Mouse (Mus musculus) limb, embryonic 14.5 days (tissue): Measurements from ENCODE around the gene Phf13. TPM values are rescaled to one million over a fixed set of nuclear protein-coding genes. Genes with fewer than 3 reads are reported as not detected.

Source experiments
- ATAC-seq: fragments of 200-750 bp; cut with Nextera tagmentation; 2 replicates; pipeline ENCODE4 v1.8.0; 2017; ENCODE audit warnings: low read depth, moderate number of reproducible peaks, moderate TSS enrichment; ENCODE audit not compliant: low FRiP score
- DNase-seq: peaks from one replicate; pipeline ENCODE4 v3.0.0-alpha.2; 2015; ENCODE audit warnings: low spot score
- H3K27ac ChIP-seq: fragments of 300-500 bp; sonication (generic); replicated peaks from 2 replicates; pipeline ENCODE4 v1.5.1; 2014; ENCODE audit warnings: low read depth, mild to moderate bottlenecking, low read length, moderate library complexity, mixed read lengths
- H3K27me3 ChIP-seq: fragments of 300-500 bp; sonication (generic); 2 replicates; pipeline ENCODE4 v1.6.1; 2014; ENCODE audit warnings: low read length, mixed read lengths; ENCODE audit not compliant: control insufficient read depth, insufficient read depth
- H3K36me3 ChIP-seq: fragments of 300-500 bp; sonication (generic); 2 replicates; pipeline ENCODE4 v1.6.1; 2014; ENCODE audit warnings: mild to moderate bottlenecking, low read length, moderate library complexity, mixed read lengths; ENCODE audit not compliant: control insufficient read depth, insufficient read depth
- H3K4me1 ChIP-seq: fragments of 300-500 bp; sonication (generic); 2 replicates; pipeline ENCODE4 v1.6.1; 2014; ENCODE audit warnings: antibody characterized with exemption, low read length, mixed read lengths; ENCODE audit not compliant: control insufficient read depth, insufficient read depth
- H3K4me2 ChIP-seq: fragments of 300-500 bp; sonication (generic); replicated peaks from 2 replicates; pipeline ENCODE4 v1.6.1; 2014; ENCODE audit warnings: low read depth, mild to moderate bottlenecking, low read length, moderate library complexity; ENCODE audit not compliant: severe bottlenecking
- H3K4me3 ChIP-seq: fragments of 300-500 bp; sonication (generic); replicated peaks from 2 replicates; pipeline ENCODE4 v1.5.1; 2014; ENCODE audit warnings: low read length
- H3K9ac ChIP-seq: fragments of 300-500 bp; sonication (generic); 2 replicates; pipeline ENCODE4 v1.6.1; 2014; ENCODE audit warnings: mild to moderate bottlenecking, low read depth, low read length, moderate library complexity; ENCODE audit not compliant: severe bottlenecking
- H3K9me3 ChIP-seq: fragments of 300-500 bp; sonication (generic); 2 replicates; pipeline ENCODE4 v1.6.1; 2016; ENCODE audit warnings: low read length; ENCODE audit not compliant: control insufficient read depth
- POLR2A ChIP-seq: fragments of 200-500 bp; IDR thresholded peaks from 2 replicates; pipeline ENCODE4 v1.8.0; 2012; ENCODE audit warnings: inconsistent platforms, mild to moderate bottlenecking, moderate library complexity, borderline replicate concordance; ENCODE audit not compliant: insufficient read depth, insufficient read length; ENCODE audit errors: extremely low read depth
- WGBS: fragments of 180-500 bp; shearing (Covaris S2); extraction: QIAGEN DNeasy Blood & Tissue Kit; methylation state at CpG from one replicate; pipeline ENCODE4 v1.1.7; 2014; 5-methylcytosine and 5-hydroxymethylcytosine counted together
- polyA plus RNA-seq, 2 experiments: library from polyadenylated mRNA; depleted of rRNA in 1 of 2; stranded (reverse) in 1 of 2; unstranded in 1 of 2; fragments of >200 nt; fragmentation: Nextera tagmentation in 1 of 2; extraction: Ambion mirVana in 1 of 2; gene quantifications; 2 replicates each; pipeline versions ENCODE4 v1.2.1 to v1.2.3; 2012 to 2014

Phf13 gene
- polyA plus RNA-seq, 2 experiments, result 33.7 to 35.1 TPM

DNA sequence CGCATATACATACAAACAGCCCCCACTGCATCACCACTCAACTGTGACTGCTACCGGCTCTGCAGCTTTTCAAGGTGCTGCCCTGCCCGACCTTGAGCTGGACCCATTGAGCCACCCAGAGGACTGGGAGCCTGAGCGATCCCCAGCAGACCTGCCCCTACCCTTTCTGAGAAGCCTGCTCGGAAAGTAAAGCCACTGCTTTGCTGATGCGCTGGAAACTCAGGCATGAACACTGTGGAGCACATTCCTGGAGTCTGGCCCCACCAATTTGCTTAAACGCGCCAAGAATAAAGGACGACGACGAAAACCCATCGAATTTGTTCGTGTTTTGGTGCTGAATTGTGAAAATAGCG, 12.1 kb upstream of the Phf13 start:
- Histone ChIP-seq H3K36me3 (peaks cover 8% of the 10 kb centered on the region), H3K4me3 (peak overlapping the region; percentile 81), H3K27ac (no peak overlapping the region), H3K4me2 (peak overlapping the region; percentile 100), H3K9ac (peak overlapping the region; percentile 74), H3K9me3 (no peaks in the 10 kb centered on the region), H3K27me3 (no peaks in the 10 kb centered on the region), H3K4me1 (peaks cover 28% of the 10 kb centered on the region)
- no peak for TF ChIP-seq POLR2A
- ATAC-seq (no peak), DNase-seq (no peak)
- 0% methylated on average over 14 of the region's 14 CpGs for WGBS

- Histone ChIP-seq H3K4me2 (peak overlapping the region; percentile 100), H3K4me3 (peak overlapping the region; percentile 81), H3K9me3 (no peaks in the 10 kb centered on the region), H3K27me3 (no peaks in the 10 kb centered on the region), H3K36me3 (peaks cover 3% of the 10 kb centered on the region; the same call in 1 of the 2 replicates), H3K27ac (no peak overlapping the region), H3K4me1 (peaks cover 28% of the 10 kb centered on the region), H3K9ac (peak overlapping the region; percentile 74; the same call in 1 of the 2 replicates)
- 3% methylated on average over 8 of the region's 8 CpGs for WGBS
- DNase-seq (no peak), ATAC-seq (no peak)
- TF ChIP-seq POLR2A, result no peak
Observed at GRCm38 (mm10) chr4:152007481-152008147, 11.6 kb upstream of the Phf13 start.

DNA sequence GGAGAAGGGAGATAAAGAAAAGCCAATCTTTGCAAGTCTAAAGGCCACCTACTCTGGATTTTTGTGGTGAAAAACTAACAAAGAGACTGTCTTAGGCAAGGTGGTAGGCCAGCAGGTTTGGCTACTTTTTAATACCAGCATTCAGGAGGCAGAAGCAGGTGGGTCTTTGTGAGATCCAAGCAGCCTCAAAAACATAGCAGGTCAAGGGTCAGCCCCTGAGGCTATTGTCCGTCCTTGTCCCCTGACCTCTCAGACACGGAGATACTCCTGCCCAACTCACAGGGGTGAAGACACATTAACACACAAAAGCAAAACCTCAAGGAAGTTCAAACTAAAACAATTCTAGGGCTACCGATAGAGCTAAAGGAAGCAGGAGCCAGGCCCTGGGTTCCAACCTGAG, 10.8 kb upstream of the Phf13 start:
- no peak for TF ChIP-seq POLR2A
- peaks cover 28% of the 10 kb centered on the region for H3K4me1 ChIP-seq
- no peak overlapping the region for H3K4me2 ChIP-seq
- no peak overlapping the region for H3K9ac ChIP-seq
- no peak for DNase-seq
- WGBS, result 29% methylated on average over 3 of the region's 3 CpGs
- H3K4me3 ChIP-seq, result no peak overlapping the region
- ATAC-seq, result no peak
- H3K27me3 ChIP-seq, result no peaks in the 10 kb centered on the region
- no peak overlapping the region for H3K27ac ChIP-seq
- no peaks in the 10 kb centered on the region for H3K9me3 ChIP-seq
- H3K36me3 ChIP-seq, result no peaks in the 10 kb centered on the region

GRCm38 (mm10) chr4:152006137-152006536, 10.1 kb upstream of the Phf13 start:
- Histone ChIP-seq H3K4me3 (no peak overlapping the region), H3K9me3 (no peaks in the 10 kb centered on the region), H3K4me1 (peaks cover 24% of the 10 kb centered on the region), H3K27me3 (no peaks in the 10 kb centered on the region), H3K27ac (no peak overlapping the region), H3K36me3 (no peaks in the 10 kb centered on the region), H3K4me2 (no peak overlapping the region), H3K9ac (no peak overlapping the region)
- 80% methylated on average over 6 of the region's 6 CpGs for WGBS
- DNase-seq (no peak), ATAC-seq (no peak)
- TF ChIP-seq POLR2A, result no peak

DNA sequence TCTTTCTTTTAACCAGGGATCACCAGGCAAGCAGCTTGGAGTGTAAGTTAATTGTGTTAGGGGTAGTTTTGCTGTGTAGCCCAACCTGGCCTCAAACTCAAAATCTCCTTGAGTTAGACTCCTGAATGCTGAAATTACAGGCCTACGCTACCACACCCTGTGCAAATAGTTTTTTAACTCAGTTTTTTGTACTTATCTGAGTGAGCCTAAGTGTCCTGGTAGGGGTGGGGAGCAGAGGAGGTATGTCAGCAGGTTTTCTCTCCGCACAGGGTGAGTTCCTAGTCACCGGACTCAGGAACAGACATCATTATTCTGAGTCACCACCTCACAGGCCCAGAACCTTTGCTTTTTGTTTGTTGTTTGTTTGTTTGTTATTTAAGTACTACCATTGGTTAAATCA, 6.0 kb upstream of the Phf13 start:
- H3K27me3 ChIP-seq, result no peaks in the 10 kb centered on the region
- peaks cover 9% of the 10 kb centered on the region; the same call in 1 of the 2 replicates for H3K4me1 ChIP-seq
- no peaks in the 10 kb centered on the region for H3K9me3 ChIP-seq
- no peak overlapping the region for H3K4me2 ChIP-seq
- no peak overlapping the region for H3K27ac ChIP-seq
- no peak for DNase-seq
- no peaks in the 10 kb centered on the region for H3K36me3 ChIP-seq
- no peak for TF ChIP-seq POLR2A
- H3K4me3 ChIP-seq, result no peak overlapping the region
- ATAC-seq, result no peak
- H3K9ac ChIP-seq, result no peak overlapping the region
- WGBS, result 96% methylated on average over 3 of the region's 3 CpGs

GRCm38 (mm10) chr4:152001335-152001734, 5.3 kb upstream of the Phf13 start:
- Histone ChIP-seq H3K4me1 (peaks cover 10% of the 10 kb centered on the region; the same call in 1 of the 2 replicates), H3K4me3 (no peak overlapping the region), H3K27ac (no peak overlapping the region), H3K4me2 (no peak overlapping the region), H3K9me3 (no peaks in the 10 kb centered on the region), H3K36me3 (no peaks in the 10 kb centered on the region), H3K9ac (no peak overlapping the region), H3K27me3 (no peaks in the 10 kb centered on the region)
- no peak for ATAC-seq
- TF ChIP-seq POLR2A, result no peak
- no peak for DNase-seq
- WGBS, result 67% methylated on average over 4 of the region's 4 CpGs
